Mouse (Mus musculus): ENCODE data around the gene Col5a2. TPM values are rescaled to one million over a fixed set of nuclear protein-coding genes. Genes with fewer than 3 reads are reported as not detected.
"Not testable (repeated sequence)": the region's sequence is repeated elsewhere in the genome, so short reads cannot be mapped to it uniquely, and the experiment has no call there.

The Col5a2 gene
- total RNA-seq, 2 experiments from 2014 or later, result 7.4 to 8.4 TPM

DNA sequence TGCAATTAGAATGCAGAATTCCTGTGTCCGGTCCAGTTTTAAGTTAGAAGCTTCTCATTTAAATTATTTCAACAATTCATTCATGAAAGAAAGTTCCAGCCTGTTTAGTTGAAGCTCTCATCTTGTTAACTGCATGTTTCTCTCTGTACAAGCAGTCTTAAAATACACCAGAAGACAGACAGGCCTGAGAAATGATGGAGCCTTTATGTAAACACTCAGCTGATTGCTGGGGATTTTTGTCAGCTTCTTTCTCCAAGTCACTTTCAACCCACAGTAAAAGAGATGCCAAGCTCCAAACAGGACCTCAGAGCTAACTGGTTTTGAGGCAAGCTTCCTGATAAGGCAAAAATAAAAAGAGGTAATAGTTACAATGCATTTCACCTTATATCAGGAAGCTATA, 14.8 kb downstream of the Col5a2 start:
- TF ChIP-seq CTCF (conservative IDR thresholded peaks at IDR 0.05), result no peak
- no peak for DNase-seq (ENCODE audit: low spot score in 2 of 2)
- no peak overlapping the region for H3K4me3 ChIP-seq
- no peak overlapping the region for H3K27ac ChIP-seq

GRCm38 (mm10) chr1:45483001-45483400, 20.1 kb downstream of the Col5a2 start:
- no peak for DNase-seq (ENCODE audit: low spot score in 2 of 2)
- H3K27ac ChIP-seq, result no peak overlapping the region
- TF ChIP-seq CTCF (conservative IDR thresholded peaks at IDR 0.05), result no peak
- H3K4me3 ChIP-seq, result no peak overlapping the region

GRCm38 (mm10) chr1:45481876-45482275, 21.2 kb downstream of the Col5a2 start:
- TF ChIP-seq CTCF (conservative IDR thresholded peaks at IDR 0.05), result no peak
- no peak overlapping the region for H3K4me3 ChIP-seq
- H3K27ac ChIP-seq, result no peak overlapping the region
- no peak for DNase-seq (ENCODE audit: low spot score in 2 of 2)

GRCm38 (mm10) chr1:45479087-45479486, 24.0 kb downstream of the Col5a2 start:
- no peak for TF ChIP-seq CTCF (conservative IDR thresholded peaks at IDR 0.05)
- no peak for DNase-seq (ENCODE audit: low spot score in 2 of 2)
- Histone ChIP-seq H3K27ac (no peak overlapping the region), H3K4me3 (no peak overlapping the region)

- TF ChIP-seq CTCF (conservative IDR thresholded peaks at IDR 0.05), result no peak
- peak; percentile 50 to 72 for DNase-seq (ENCODE audit: low spot score in 2 of 2)
- no peak overlapping the region for H3K4me3 ChIP-seq
- H3K27ac ChIP-seq, result peak overlapping the region; percentile 78
Observed at GRCm38 (mm10) chr1:45472751-45473150, 30.3 kb downstream of the Col5a2 start.

GRCm38 (mm10) chr1:45460767-45461166, 42.3 kb downstream of the Col5a2 start:
- no peak overlapping the region for H3K27ac ChIP-seq
- H3K4me3 ChIP-seq, result no peak overlapping the region
- DNase-seq (ENCODE audit: low spot score in 2 of 2), result no peak
- TF ChIP-seq CTCF (conservative IDR thresholded peaks at IDR 0.05), result no peak

DNA sequence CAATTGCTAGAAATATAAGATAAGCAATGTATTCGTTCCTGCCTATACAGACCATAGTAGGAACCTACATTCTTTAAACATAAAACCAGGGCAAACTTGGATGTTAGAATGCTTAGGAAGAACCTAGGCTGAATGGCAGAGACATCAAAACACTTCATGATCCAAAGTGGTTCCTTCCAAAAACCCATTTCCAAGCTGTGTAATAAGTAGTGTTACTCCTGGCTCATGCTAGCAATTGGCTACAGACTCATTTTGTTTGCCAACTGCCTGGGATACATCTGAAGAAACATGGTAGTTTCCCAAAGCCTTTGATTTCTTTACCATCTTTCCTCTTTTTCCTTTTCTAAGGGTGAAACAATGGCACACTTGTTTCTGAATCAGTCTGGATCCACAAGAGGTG, 47.3 kb downstream of the Col5a2 start:
- no peak for DNase-seq (ENCODE audit: low spot score in 2 of 2)
- Histone ChIP-seq H3K4me3 (no peak overlapping the region), H3K27ac (no peak overlapping the region)
- TF ChIP-seq CTCF (conservative IDR thresholded peaks at IDR 0.05), result no peak

GRCm38 (mm10) chr1:45448856-45449255, 54.2 kb downstream of the Col5a2 start:
- peak; percentile 65 for TF ChIP-seq CTCF (conservative IDR thresholded peaks at IDR 0.05)
- Histone ChIP-seq H3K27ac (no peak overlapping the region), H3K4me3 (no peak overlapping the region)
- no peak for DNase-seq (ENCODE audit: low spot score in 2 of 2)

- Histone ChIP-seq H3K27ac (no peak overlapping the region), H3K4me3 (no peak overlapping the region)
- peak; percentile 26 to 34 for DNase-seq (ENCODE audit: low spot score in 2 of 2)
- TF ChIP-seq CTCF (conservative IDR thresholded peaks at IDR 0.05), result peak; percentile 91
Observed at GRCm38 (mm10) chr1:45431922-45432321, 71.2 kb downstream of the Col5a2 start.

GRCm38 (mm10) chr1:45430520-45430919, 72.6 kb downstream of the Col5a2 start:
- H3K27ac ChIP-seq, result no peak overlapping the region
- no peak for DNase-seq (ENCODE audit: low spot score in 2 of 2)
- no peak overlapping the region for H3K4me3 ChIP-seq
- TF ChIP-seq CTCF (conservative IDR thresholded peaks at IDR 0.05), result no peak

- not testable (repeated sequence) for H3K27ac ChIP-seq; H3K4me3 ChIP-seq; DNase-seq (ENCODE audit: low spot score in 2 of 2)
Observed at GRCm38 (mm10) chr1:45429145-45429544, 73.9 kb downstream of the Col5a2 start.

- Histone ChIP-seq H3K4me3 (no peak overlapping the region), H3K27ac (no peak overlapping the region)
- no peak for TF ChIP-seq CTCF (conservative IDR thresholded peaks at IDR 0.05)
- no peak for DNase-seq (ENCODE audit: low spot score in 2 of 2)
Observed at GRCm38 (mm10) chr1:45423915-45424314, 79.2 kb downstream of the Col5a2 start.

DNA sequence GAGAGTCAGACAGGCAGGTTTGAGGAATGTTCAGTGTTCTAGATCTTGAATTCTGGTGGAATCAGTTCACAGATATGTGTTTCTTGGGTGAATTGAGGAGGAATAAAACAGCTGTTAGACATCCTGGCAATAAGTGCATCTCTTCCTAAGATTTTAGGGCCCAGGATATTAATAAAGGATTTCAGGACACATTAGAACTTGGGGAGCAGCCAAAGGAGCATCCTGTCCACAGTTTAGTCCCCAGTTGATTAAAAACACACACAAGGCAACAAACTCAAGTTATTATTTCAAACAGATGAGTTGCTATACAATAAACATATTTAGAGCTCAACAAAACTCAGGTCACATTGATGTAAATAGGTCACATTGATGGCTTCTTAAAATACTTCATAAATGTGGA, 82.5 kb downstream of the Col5a2 start:
- TF ChIP-seq CTCF (conservative IDR thresholded peaks at IDR 0.05), result no peak
- Histone ChIP-seq H3K4me3 (no peak overlapping the region), H3K27ac (no peak overlapping the region)
- no peak for DNase-seq (ENCODE audit: low spot score in 2 of 2)

DNA sequence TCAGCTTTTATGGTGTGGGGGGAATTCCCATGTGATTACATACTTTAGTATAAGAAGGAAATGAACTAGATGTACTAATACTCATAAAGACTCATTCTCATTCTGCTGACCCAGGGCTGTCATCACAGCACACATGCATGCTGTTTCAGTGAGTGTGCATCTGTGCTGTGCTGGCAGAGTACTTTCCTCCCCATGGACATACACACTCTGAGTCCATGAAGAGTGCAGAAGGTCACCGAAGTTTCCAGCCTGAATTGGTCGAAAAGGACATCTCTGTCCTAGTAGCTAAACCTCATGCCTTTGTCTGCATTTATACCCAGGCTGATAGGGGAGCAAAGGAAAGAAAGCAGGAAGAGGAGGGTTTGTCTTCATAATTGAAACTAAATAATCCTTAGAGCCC, 83.2 kb downstream of the Col5a2 start:
- DNase-seq (ENCODE audit: low spot score in 2 of 2), result no peak
- no peak for TF ChIP-seq CTCF (conservative IDR thresholded peaks at IDR 0.05)
- Histone ChIP-seq H3K27ac (no peak overlapping the region), H3K4me3 (no peak overlapping the region)

DNA sequence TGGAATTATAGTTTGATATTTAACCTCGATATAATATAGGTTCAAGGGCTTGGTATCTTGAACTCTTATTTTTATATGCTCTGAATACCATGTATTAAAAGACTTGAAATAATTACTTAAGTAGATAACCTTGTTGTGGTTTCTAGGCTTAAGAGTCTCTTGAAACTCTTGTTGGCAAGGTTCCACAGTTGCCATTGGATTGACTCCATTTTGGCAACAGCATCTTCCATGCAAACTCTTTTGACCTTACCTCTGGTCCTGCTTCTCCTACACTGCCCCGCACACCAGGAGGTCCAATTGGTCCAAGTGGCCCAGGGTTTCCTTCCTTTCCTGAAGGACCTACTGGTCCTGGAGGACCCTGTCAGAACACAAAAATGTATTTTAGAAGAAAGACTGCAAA, 121.2 kb downstream of the Col5a2 start:
- Histone ChIP-seq H3K27ac (no peak overlapping the region), H3K4me3 (no peak overlapping the region)
- TF ChIP-seq CTCF (conservative IDR thresholded peaks at IDR 0.05), result no peak
- no peak for DNase-seq (ENCODE audit: low spot score in 2 of 2)
